Mouse (Mus musculus): ENCODE results near the gene Gadl1.

Gadl1 gene

DNA sequence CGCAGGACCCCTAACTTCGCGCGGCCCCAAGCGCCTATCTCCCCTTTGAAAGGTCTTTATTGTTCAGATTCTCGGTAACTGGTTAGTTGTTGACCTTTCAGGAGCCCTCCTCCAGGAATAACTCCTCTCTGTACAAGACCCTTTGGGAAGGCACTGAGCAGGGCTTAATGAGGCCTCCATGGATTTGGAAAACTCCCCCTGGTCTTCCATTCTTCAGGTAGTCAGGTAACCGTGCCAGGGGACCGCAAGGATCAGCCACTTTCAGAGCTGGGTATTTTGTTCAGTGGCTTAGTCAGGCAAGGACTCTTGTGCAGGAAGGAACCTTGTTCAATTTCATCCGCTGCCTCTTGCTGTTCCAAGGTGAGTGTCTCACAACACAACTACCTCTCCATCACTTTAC, at the start of gene Gadl1:
TSS of gene Gadl1 (plus strand) at position 301 of the 400 bp plus-strand sequence.
- no peak for DNase-seq (ENCODE audit: low read depth)

DNA sequence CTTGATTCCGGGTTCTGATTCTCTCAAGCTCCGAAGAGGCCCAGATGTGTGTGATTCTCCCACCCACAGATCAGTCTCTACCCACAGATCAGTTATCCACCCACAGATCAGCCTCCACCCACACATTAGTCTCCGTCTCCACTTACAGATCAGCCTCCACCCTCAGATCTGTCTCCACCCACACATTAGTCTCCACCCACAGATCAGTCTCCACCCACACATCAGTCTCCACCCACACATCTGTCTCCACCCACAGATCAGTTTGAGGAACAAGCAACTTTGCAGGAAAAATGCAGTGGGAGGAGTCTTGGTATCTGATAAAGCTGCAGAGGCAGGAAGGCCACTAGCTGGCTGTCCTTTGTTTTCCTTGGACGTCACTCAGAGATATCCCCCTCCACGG, 46.5 kb upstream of the Gadl1 start:
- DNase-seq (ENCODE audit: low read depth): peak; percentile 41

DNA sequence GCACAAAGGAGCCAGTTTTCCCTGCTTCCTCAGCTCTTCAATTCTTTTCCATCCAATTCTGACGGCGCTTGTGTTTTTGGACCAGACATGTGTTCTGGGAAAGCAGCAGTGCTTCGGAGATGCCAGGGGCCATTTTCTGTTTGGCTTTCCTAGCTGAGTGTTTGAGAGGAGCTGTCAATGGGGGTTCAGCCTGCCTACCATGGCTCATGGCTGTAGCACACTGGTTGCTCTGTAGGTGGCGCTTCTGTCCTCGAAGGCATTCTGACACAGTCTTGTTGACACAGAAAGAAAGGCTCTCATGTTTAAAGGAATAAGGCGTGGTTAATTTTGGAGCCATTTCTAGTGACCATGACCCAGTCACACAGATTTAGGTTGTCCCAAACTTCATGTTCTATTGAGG, 45.9 kb upstream of the Gadl1 start:
- DNase-seq (ENCODE audit: low read depth): no peak

DNA sequence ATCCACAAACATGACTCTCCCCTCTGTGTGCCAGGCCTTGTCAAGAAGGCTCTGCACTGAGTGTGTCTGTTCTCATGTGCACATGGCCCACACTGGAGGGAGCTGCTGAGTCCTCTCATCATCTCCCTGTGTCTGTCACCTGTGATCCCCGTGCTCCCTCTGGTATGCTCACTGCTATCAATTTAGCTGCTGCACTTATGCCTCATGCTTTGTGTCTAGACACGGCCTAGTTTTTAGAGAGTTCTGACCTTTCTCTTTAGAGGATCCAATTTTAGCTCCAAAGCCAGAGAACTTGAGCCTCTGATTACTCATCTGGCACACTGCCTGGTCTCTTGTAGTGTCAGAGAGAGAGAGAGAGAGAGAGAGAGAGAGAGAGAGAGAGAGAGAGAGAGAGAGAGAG, 42.0 kb upstream of the Gadl1 start:
- DNase-seq (ENCODE audit: low read depth): no peak

DNA sequence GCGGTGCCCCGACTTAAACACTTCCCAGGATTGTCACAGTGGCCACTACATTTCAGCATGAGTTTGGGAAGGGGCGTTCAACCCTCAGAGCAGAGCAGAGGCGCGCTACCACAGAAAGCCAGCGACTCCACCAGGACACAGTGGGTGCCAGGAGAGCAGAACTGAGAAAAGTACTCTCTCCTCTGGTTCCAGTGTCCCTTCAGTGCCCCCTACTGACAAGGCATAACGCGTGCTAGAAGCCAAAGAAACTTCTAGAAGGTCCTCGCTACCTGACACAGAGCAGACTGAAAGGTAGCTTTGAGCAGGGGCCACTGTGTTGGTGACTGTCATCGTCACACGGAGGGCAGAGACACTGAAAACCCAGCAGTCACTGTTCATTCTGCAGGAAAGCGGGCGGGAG, 39.1 kb upstream of the Gadl1 start:
- DNase-seq (ENCODE audit: low read depth): no peak

DNA sequence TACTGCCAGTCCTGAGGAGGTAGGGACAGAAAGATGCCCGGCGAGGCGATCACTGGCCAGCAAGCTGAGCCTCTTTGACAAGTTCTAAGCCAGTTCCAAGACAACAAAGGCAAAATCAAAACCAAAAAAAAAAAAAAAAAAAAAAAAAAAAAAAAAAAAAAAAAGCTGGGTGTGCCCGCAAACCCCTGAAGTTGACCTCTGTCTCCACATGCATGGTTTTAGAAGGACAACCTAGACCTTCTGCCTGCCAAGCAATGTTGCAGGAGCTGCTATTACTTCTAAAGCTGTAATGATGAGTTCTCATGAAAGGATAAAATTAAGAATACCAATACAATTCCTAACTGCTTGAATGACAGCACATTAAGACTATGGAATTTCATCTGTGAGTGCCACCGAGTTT, 38.6 kb upstream of the Gadl1 start:
- DNase-seq (ENCODE audit: low read depth): no peak

DNA sequence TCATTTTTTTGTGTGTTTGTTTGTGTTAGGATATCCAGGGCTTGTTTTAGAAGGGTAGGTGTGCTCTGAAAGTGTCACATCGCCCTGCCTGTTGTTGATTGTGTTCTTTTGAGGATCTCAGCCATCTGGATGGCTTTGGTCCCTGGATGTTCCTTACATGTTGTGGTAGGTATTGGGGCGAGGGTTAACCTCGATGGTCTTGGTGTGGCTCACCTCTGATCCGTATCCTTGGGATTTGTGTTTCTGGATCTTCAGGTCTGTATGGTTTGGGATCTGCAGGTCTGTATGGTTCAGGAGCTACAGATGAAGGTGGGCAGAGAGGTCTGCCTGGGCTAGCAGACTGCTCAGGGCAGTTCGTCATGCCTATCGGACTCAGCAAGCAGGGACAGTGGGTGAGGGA, 28.8 kb upstream of the Gadl1 start:
- DNase-seq (ENCODE audit: low read depth): no peak

DNA sequence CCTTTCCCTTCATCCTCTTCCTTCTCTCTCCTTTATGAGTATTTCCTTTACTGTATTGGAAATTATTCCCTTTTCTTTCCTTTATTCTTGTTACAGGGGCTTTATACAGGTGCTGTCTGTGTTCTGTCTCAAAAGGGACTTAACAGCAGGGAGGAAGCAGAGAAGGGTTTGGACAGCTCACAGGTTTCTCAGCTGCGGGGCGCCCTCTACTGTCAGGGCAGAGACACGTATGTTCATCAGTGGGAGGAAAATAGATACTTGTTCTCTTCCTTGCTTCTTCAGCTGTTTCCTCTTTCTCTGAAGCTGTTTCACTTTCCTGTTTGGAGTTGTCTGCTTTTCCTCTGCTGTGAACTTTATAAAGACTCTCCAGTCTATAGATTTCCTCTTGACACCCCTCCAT, 28.1 kb upstream of the Gadl1 start:
- DNase-seq (ENCODE audit: low read depth): no peak

DNA sequence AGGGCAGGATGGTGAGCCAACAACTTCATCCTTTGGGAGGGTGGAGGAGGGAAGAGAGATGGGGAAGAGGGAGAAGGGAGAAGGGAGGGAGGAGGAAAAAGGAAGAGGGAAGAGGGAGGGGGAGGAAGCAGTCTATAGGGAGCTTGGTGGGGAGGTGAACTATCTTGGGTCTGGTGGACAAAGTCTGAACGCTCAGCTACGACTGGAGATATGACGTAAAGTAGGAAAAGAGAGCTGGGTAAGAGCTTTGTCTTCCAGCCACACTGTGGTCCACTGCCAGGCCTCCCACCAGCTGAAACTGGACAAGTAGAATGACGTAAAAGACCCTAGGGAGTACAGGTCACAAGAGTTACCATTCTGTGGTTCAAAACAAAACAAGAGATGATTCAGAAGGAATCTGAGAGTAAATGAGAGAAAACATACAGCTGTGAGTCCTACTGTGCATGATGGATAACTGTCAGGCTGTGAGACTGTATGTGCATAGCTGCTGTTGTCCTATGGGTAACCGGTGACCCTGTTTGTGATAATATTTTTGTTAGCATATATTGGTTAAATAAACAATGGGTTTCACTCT, 26.5 kb upstream of the Gadl1 start:
- no peak for DNase-seq (ENCODE audit: low read depth)

DNA sequence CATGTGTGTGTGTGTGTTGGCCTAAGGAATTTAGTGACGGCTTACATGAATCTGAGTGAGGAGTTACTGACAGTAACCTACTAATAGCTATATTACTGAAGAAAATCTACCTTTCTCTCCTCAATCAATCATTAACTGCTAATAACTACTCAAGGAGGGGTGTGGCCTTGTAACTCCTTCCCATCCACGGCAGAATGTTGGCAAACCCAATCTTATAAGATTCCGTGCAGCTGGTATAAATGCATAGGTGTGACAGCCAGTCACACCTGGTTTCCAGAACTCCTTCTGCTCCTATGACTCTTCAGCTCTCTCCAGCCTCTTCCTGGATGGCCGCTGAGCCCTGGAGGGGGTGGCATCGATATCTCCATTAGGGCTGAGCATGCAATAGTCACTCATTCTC, 25.8 kb upstream of the Gadl1 start:
- DNase-seq (ENCODE audit: low read depth): no peak

DNA sequence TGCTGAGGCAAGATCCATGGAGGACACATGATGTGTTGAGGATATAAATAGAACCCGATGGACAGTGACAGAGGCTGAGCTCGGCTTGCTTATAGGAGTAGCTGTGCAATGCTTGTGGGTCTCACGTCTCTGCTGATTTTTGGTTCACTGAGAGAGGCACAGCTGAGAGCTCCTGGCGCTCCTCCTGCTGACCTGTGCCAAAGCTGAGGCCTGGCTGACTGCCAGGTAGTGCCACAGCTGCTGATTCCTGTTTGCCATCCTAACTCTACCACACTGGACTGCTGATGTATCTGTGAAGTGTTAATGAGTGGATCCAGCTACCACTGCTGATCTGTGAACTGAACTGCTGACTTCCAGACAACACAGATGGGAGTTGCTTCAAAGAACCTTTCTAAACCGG, 21.7 kb upstream of the Gadl1 start:
- DNase-seq (ENCODE audit: low read depth): no peak

DNA sequence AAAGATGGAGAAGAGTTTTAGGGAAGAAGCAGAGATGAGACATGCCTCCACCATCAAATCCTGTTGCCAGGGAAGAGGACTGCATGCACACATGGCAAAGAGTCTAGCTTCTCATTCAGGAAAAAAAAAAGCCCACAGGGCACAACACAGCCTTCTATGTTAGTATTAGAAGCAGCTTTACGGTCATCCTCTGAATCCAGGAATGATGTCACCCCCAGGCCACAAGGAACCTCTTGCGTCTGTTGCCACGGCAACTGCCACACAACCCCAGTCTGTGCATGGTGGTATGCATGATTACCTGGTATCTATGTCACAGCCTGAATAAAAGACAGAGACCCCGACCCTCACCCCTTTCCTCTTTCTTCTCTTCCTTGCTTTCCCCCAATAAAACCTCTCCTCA, 16.1 kb upstream of the Gadl1 start:
- DNase-seq (ENCODE audit: low read depth): no peak

DNA sequence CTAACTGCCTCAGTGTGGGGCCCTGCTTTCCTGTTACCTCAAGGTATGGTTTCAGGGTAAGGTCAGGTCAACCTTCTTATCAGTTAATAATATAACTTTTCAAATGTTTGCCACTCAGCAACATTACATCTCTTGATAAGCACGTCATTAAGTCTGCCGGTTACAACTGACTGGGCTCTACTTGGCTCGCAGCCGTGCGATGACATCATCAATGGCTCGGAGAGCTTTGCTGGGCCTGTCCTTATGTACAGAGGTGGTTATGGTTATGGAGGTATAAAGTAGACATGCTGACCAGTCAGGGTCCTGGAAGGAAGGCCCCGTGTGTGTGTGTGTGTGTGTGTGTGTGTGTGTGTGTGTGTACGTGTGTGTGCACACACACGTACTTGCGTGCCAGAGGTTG, 15.3 kb upstream of the Gadl1 start:
- DNase-seq (ENCODE audit: low read depth): no peak

DNA sequence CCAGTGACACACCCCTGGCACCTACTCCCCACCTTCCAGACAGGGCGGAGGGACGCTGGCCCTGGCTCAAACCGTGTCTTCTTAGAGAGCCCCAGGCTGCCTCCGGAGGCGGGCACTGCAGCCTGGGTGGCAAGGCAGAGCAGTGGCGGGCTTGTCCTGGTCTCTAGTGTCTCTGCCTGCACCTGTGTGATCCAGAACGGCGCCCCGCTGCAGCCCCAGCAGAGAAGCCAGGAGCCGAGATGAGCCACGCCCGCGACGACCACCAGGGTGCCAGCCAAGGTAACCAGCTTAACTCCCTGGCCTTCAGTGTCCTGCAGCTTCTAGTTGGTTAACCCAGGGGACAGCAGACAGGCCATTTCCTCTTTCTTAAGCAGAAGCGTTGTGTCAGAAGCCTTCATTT, 930 bp upstream of the Gadl1 start:
- no peak for DNase-seq (ENCODE audit: low read depth)

DNA sequence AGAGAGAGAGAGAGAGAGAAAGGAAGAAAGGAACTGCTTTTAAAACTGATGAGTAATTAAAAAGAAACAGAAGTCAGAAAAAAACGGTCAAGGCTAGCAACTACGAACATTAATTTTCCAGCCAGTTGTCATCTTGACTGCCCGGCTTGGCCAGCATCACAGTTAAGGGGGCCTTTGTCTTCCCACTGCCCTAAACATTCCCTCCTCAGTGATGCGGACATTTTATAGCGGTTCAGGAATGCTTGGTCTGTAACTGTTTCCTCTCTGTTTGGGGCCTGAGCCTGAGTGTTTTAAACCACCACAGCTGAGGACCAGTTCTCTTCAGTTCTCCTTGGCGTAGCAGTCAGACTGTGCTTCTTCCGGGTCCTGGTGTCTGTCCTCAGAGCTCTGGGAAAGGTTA, 4.8 kb downstream of the Gadl1 start:
- no peak for DNase-seq (ENCODE audit: low read depth)

DNA sequence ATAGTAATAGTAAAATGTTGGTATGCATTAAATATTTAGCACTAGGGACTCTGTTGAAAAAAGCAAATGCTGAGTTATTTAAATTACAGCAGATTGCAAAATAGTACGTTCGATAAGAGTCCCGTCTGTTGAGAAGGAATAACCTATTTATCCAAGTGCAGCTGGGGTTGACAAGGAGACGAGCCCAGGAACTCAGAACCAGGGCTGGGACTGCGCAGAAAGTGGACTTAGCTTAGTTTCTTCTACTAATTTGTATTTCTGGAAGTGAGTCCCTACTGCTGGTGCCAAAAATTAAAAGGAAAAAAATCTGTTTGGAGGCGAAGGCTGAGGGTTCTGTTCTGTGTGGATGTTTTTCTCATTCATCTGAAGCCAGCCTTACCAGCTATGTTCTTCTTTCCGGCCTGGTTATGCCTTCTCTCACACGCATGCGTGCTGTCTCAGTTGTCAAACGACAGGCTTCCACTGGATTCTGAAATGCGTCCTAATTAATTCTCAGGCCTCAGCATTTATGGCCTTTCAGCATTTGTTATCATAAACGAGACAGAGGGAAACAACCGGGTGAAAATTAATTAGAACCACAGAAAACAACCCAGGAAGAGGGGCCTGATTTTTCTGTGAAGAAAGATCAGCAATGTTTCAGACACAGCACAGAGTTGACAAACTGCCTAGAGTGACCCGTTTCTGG, 6.5 kb downstream of the Gadl1 start:
- no peak for DNase-seq (ENCODE audit: low read depth)

DNA sequence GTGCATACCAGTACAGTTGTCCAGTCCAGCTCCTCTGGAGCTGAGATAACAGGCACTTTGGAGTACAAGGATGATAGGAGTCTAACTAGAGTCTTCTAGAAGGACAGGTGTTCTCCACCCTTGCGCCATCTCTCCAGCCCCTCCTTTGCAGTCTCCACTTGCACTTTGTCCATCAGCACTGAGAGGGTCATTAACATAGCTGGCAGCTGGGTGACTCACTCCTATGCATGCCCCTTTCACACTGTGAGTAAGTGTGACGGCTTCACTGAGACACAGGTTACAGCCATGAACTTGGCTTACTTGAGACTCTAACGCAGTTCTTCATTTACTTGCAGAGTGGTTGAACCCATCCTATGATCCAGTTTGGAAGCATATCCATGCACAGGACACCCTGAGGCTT, 10.5 kb downstream of the Gadl1 start:
- no peak for DNase-seq (ENCODE audit: low read depth)

DNA sequence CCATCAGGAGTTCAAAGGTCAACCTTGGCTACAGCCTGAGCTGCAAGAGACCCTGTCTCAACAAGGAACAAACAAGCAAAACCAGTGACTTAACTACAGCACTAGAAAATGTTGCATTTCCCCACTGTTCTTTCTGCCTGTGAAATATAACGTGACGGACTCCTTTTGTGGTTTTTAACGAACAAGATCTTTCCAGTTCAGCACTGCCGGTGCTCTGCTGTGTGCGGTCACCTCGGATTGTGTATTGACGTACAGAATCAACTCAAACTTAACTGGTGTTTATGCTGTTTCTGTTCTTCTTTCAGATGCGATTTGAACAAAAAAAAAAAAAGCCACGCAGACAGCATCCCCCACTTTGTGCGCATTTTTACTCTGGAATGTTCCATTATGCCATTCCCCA, 13.4 kb downstream of the Gadl1 start:
- DNase-seq (ENCODE audit: low read depth): no peak

DNA sequence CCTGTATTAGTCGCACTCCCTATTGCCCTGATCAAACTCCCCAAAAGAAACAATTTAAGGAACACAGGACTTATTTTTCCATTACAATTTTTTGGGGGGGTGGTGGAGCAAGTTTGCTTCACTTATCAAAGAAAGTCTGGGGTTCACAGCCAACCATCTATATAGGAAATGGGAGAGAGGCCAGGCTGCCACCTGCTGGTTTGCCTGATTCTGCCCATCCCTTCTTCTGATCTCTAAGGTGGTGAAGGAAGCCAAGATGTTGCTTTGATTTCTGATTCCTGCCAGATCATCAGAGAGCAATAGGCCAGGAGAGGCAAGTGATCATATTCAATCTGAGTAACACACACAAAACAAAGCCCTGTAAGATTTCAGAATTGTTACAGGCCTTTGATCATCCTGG, 14.8 kb downstream of the Gadl1 start:
- DNase-seq (ENCODE audit: low read depth): no peak

DNA sequence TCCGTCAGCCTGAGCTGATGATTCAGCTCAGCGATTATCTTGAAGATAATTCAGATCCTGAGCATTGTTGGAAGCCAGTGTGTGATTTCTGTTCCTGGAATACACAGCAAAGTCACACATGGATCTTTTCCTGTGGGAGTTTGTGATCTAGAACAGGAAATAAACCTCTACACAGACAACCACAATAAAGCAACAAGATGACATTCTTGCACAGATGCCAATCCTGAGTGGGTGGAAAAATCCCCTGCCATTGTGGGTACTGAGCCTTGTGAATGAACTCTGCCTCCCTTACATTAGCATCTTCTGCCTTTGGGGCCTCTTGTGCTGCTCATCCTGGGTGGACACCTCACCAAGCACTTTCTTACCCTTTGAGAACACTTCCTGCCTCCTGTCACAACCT, 22.5 kb downstream of the Gadl1 start:
- no peak for DNase-seq (ENCODE audit: low read depth)

DNA sequence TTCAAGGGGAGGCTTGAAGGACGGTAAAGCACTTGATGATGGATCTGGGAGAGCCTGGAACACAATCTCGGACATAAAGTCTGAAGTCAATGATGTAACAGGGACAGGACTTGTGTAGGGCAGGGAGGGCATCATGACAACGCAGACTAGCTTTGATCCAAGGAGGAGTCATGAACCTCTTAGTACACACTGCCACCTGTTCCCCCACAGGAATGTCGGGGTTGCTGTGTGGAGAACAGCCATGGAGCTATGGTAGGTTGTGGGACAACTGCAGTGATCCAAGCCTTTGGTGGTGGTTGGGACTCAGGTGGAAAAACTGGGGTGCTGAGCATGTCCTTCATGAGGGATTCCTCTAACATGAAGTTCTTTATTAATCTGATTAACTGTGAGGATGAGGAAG, 23.5 kb downstream of the Gadl1 start:
- no peak for DNase-seq (ENCODE audit: low read depth)

DNA sequence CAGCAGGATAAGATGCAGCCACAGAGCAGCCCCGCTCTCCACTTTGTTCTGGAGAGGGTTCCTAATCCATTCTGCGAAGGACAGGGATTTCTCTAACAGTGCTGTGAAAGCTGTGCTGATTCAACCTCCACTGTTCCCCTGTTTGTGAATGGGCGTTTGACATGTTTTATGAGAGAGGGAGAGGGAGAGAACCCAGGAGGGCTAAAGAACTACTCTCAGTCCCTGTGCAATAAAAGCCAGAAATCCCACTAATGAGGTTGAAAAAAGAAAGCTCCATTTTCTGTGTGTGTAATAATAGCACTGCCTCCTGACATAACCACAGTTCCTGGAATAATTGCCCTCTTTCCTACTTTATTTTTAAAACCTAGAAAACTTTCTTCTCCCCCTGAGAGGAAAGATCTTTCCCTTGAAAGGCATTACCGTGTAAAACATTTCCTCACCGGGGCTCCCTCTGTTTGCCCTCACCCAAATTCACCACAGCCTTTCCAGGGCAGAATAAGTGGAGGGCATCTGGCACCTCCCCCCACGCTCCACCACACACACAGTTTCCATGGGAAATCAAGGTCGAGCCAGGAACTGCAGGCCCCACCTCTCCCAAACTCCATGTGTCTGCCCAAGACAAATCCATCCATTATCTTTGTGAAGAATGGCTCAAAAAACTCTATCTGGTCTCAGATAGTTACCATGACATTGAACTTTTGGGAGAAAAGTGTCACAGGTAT, 24.1 kb downstream of the Gadl1 start:
- no peak for DNase-seq (ENCODE audit: low read depth)

DNA sequence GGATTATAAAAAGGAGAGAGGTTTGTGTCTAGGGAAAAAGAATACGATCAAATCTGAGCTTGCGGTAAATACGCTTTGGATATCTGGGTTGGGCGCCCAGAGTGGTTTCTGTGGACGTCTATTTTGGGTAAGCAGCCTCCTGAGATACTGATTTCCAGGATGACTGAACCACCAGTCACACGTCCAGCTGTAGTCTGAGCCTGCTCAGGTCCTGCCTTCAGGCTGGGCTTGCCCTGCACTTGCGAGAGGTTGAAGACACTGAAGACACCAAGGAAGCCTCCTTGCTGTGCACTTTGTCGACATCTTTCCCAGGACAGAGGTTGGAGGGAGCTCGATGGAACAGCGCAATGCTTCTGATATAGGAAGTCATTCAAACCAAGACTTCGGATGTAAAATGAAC, 25.0 kb downstream of the Gadl1 start:
- DNase-seq (ENCODE audit: low read depth): no peak

DNA sequence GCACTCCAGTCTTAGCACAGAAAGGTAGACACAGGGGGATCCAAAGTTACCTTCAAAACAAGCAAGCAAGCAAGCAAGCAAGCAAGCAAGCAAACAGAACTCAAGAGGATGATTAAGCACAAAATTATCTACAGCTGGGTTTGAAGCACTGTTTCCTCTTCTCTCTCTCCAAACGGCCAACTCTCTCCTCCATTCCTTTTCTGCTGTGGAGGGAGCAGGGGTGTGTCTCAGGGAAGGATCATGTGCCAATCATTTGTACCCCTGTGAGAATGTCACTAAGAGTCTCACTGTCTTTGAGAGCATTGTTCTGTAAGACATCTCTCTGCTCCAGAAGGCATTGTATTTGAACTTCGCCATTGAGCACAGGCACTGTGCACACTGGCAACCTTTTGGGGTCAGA, 27.1 kb downstream of the Gadl1 start:
- DNase-seq (ENCODE audit: low read depth): no peak
